Mouse (Mus musculus): ENCODE results near the gene Qk. TPM values are rescaled to one million over a fixed set of nuclear protein-coding genes. Genes with fewer than 3 reads are reported as not detected.

Gene Qk
- total RNA-seq, 2 experiments from 2014 or later: 239 to 282 TPM

GRCm38 (mm10) chr17:10251252-10251958, 68.2 kb downstream of the Qk start:
- no peak for DNase-seq

GRCm38 (mm10) chr17:10240081-10240480, 79.6 kb downstream of the Qk start:
- DNase-seq: no peak

- DNase-seq: no peak
These were observed 83.1 kb downstream of the Qk start for GRCm38 (mm10) chr17:10236595-10236994.

- DNase-seq: no peak
These were observed 87.2 kb downstream of the Qk start for GRCm38 (mm10) chr17:10232406-10232805.

GRCm38 (mm10) chr17:10227798-10228538, 91.7 kb downstream of the Qk start:
- no peak for DNase-seq

GRCm38 (mm10) chr17:10216164-10216563, 103.5 kb downstream of the Qk start:
- no peak for DNase-seq

GRCm38 (mm10) chr17:10209154-10209777, 110.4 kb downstream of the Qk start:
- DNase-seq: no peak

- DNase-seq: no peak
These were observed 121.0 kb downstream of the Qk start for GRCm38 (mm10) chr17:10198662-10199061.

GRCm38 (mm10) chr17:10198231-10198630, 121.4 kb downstream of the Qk start:
- no peak for DNase-seq

GRCm38 (mm10) chr17:10195703-10196102, 124.0 kb downstream of the Qk start:
- DNase-seq: no peak

GRCm38 (mm10) chr17:10190857-10191256, 128.8 kb downstream of the Qk start:
- no peak for DNase-seq

- DNase-seq: no peak
These were observed 131.2 kb downstream of the Qk start for GRCm38 (mm10) chr17:10188481-10188880.

GRCm38 (mm10) chr17:10187431-10188020, 132.1 kb downstream of the Qk start:
- DNase-seq: no peak

- DNase-seq: no peak
These were observed 137.9 kb downstream of the Qk start for GRCm38 (mm10) chr17:10181761-10182160.

- DNase-seq: no peak
These were observed 142.6 kb downstream of the Qk start for GRCm38 (mm10) chr17:10177096-10177495.

- DNase-seq: no peak
These were observed 158.4 kb downstream of the Qk start for GRCm38 (mm10) chr17:10161258-10161657.

- DNase-seq: no peak
These were observed 159.2 kb downstream of the Qk start for GRCm38 (mm10) chr17:10160415-10160814.

GRCm38 (mm10) chr17:10152808-10153413, 166.7 kb downstream of the Qk start:
- DNase-seq: no peak

Data from adrenal gland, postnatal 10 days (tissue).